Mouse (Mus musculus) lung, adult 2 months (tissue): ENCODE measurements at regions not wholly inside any gene's neighbourhood (a gene's known extent, or its start where the extent isn't known, plus 50 kb on each side); places are given as distances from the start of the nearest gene placed in this dataset.

Source experiments
- CTCF ChIP-seq: fragments of 200-500 bp; IDR thresholded peaks from 2 replicates; pipeline ENCODE4 v1.5.1; 2011; ENCODE audit warnings: mild to moderate bottlenecking, low read length, control low read depth; ENCODE audit not compliant: insufficient read depth
- POLR2A ChIP-seq: fragments of 200-500 bp; IDR thresholded peaks from 2 replicates; pipeline ENCODE4 v1.6.1; 2011; ENCODE audit warnings: low read depth, mild to moderate bottlenecking, control low read depth, low read length, borderline replicate concordance; ENCODE audit errors: extremely low read depth

DNA sequence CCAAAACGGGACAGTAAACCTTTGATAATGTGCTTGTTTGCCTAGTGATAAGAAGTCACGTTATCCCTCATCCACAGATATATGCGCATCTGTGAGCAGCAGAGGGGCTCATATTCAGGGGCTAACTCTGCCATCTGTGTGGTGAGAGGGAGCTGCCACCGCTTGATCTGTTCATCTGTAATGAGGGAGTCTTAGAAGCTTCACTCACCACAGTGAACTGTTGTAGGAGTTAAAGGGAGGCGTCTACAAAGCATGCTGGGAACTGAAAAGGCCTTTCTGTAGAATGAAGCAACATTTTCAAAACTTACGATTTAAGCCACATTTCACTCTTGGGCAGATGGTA is 324.1 kb upstream of the 1700056E22Rik start:
- TF ChIP-seq CTCF = no peak
- no peak for TF ChIP-seq POLR2A
